Mouse (Mus musculus) lung, postnatal 0 days (tissue): ENCODE results near the gene Fam229a.
"Not testable (repeated sequence)": the region's sequence is repeated elsewhere in the genome, so short reads cannot be mapped to it uniquely, and the experiment has no call there.

Source experiments
- CTCF ChIP-seq: IDR thresholded peaks from 2 replicates; pipeline ENCODE4 v1.5.1; 2016; ENCODE audit warnings: antibody characterized with exemption, mild to moderate bottlenecking
- EP300 ChIP-seq: IDR thresholded peaks from 2 replicates; pipeline ENCODE4 v1.6.1; 2016; ENCODE audit warnings: antibody characterized with exemption, mild to moderate bottlenecking, control low read depth

DNA sequence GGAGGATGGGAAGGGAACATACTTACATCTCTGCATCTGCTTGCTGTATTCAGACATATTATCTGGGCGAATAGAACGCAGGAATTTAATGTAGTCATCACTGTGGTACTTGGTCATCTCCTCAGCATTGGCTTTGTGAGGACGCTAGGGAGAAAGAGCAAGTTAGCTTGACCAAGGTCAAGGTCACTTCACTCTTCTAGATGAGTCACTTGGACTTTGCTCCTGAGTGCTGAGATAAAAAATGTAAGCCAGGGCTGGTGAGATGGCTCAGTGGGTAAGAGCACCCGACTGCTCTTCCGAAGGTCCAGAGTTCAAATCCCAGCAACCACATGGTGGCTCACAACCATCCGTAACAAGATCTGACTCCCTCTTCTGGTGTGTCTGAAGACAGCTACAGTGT is 37.9 kb downstream of the Fam229a start:
- not testable (repeated sequence) for TF ChIP-seq CTCF, EP300
